Mouse (Mus musculus): ENCODE results near the gene Klhl23.
"Not testable (repeated sequence)": the region's sequence is repeated elsewhere in the genome, so short reads cannot be mapped to it uniquely, and the experiment has no call there.

Gene Klhl23

DNA sequence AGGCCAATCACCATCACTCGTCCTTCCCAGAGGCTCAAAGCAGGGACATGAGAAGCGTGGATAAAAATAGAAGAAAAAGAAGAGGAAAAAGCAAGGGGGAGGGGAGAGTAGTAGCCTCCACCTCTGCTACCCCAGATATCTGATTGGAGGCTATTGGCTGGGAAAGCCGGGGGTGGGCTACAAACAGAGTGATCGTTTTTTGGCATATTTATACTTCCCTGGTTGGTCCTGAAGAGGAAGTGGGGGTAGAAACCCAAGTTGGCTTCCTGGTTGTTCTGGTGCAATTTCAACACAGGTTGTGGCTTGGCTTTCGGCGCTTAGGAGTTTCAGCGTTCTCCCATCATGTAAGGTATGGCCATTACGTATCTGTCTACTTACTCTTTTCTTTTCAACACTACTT, at the start of gene Klhl23:
Gene Klhl23 (plus strand): TSS at position 234 of the 400 bp plus-strand sequence.
- peak; percentile 7 to 11 for DNase-seq

DNA sequence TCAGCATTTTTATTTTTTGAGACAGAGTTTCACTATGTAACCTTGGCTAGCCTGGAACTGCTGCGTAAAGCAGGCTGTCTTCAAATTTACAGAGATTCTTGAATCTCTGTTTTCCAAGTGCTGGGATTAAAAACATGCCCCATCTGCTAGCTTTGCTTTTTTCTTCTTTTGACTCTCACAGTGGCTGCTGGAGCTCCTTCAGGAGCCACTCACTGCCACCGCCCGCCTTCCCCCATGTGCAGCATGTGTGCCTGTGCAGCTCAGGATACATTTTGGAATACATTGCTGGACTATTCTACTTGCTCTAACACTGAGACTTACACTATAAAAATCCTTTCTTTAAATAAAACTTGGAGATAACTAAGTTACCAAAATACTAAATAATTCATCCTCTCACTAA, 48.4 kb upstream of the Klhl23 start:
- no peak for DNase-seq

DNA sequence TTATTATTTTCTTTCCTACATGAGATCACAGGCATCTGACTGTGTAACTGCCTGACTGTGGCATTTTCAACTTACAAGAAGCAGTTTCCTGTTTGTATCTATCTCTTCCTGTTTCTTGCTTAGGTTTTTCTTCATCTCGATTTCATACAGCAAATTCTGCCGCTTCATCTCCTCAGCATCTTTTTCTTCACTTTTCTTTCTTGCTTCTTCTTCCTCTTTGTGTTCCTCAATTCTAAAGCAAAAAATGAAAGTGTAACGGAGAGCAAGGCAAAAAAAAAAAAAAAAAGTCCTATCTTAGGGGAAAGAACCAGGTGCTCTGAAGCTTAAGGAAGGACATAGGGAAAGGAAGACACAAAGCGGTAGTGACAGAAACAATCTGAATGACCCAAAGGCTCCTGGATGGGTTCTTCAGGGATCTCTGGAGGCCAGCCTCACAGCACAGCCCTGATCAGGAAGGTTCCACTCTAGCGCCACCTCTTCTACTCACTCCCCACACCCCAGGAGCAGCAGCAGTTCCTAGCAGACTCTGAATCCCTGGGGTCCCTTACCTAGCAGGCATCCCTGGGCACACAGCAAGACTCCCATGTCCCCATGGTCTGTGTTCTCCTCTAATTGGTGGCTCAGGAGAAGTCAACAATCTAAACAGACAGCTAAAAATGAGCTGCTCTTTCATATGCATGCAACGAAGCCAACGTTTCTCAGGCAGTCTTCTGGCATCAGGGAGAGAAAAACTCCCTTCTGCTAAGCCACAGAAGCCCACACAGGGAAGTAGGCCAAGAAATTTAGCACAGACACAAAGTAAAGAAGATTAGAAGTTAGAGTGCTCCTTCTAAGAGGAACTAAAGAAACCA, 43.5 kb upstream of the Klhl23 start:
- DNase-seq = peak; percentile 61 to 64

DNA sequence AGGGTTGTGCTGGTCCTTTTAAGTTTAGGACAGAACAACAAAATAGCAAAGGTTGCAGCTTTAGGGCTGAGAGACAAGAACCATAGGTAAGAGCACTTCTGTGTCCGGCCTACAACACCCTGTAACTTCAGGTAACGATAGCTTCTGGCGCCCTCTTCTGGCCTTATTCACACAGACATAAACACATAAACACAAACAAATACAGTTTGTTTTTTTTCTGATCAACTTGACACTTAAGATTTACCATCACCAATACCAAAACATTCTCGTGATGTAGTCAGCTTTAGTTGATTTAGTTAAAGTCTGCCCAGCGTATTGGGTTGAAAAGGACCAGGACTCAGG, 42.9 kb upstream of the Klhl23 start:
- peak; percentile 45 to 51 for DNase-seq

DNA sequence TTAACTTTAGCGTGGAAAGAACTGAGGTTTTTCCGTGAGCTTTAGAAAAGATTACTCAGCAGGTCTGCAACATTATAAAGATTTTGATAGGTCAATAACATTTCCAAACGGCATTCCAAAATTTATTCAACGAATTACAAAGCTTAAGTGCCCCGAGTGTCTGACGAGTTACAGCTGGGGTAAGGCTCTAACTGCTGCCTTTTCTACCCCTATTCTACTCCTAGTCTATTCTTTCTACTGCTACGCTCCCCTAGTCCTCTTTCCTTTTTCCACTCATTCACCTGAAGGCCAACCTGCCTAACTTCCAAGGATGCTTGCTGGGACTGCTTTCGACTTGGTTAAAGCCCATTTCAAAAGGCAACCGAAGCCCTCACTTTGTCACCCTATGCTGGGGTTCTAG, 32.8 kb upstream of the Klhl23 start:
- DNase-seq = no peak

DNA sequence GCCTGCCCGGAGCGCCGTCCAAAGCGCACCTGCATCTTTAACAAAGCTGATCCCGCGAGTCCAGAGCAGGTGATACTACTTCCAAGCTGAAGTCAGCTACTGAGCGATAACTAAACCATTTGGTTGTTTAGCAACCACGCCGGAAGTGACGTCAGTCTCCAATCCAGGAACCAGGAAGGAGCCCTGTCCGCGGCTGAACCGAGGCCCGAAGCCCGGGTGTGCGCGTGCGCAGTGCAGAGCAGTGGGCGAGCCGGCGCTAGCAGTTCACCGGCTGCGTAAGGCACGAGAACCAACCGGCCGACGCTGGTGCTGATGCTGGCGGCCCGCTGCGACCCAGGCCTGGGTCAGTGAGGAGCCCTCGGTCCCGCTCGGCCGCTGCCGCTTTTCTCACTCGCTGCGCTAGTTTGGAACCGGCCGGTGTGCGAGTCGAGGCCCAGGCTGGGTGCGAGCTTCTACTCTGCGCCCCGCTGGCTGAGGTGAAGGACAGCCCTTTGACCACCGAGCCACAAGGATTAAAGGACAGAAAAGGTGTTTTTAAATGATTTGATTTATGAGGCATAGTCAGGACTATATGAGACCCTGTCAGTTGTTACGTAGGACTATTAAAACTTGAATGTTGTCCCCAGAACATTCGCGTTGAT, 32.2 kb upstream of the Klhl23 start, which contains the start of the genes Ccdc173 and Phospho2:
Gene Ccdc173 (minus strand): TSS at position 147 of the 641 bp plus-strand sequence.
Gene Phospho2 (plus strand): TSS at position 195 of the 641 bp plus-strand sequence.
- DNase-seq = peak; percentile 96 to 98

DNA sequence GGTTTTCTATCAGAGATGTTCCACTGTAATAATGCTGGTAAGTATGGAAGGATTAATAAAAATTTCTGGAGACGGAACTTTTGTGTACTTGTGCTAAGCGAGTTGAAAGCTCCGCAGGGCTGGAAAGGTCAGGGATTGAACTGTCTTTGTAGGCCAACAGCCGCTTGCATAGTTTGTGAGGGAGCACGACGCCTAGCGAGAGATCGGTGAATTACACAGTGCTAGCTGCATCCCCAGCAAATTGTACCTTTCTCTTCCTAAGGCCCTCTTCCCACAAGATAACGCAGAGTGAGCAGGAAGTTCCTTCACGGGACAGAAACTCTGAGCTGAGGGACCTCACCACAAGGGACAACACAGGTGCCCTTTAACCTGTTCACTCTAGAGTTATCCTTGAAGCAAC, 31.5 kb upstream of the Klhl23 start:
- peak; percentile 83 to 87 for DNase-seq

DNA sequence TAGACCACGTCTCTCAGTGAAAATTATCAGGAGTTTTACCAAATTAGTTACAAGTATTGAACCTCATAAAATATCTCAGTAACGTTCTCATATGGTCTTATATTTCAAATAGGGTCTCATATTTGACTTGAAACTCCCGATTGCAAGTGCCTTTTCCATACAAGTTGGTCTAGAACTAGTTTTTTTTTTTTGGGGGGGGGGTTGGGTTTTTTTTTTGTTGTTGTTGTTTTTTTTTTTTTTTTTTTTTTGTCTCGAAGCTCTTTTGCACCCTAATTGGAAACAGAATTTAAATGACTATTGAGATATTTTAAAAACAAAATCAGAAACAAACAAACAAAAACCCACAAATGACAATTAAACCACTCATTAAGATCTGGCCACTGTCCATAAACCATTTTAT, 31.0 kb upstream of the Klhl23 start:
- no peak for DNase-seq

DNA sequence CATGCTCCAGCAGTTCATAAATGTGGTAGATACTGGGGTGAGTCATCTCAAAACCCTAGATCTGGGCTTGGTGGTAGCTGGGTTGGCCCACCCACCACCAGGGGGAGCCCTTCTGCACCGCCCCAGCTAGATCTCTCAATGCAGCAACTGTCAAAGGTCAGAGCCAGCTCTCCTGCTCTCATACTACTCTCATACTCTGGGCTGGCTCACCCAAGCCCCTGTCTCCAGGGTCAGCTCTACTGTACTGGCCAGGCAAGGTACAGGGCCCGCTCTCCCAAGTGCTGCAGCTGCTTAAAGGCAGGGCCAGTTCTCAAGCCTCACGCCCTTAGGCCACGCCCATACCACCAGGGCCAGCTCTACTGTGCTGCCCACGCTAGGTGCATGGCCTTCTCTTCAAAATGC, 18.8 kb upstream of the Klhl23 start:
- peak; percentile 75 to 78 for DNase-seq

DNA sequence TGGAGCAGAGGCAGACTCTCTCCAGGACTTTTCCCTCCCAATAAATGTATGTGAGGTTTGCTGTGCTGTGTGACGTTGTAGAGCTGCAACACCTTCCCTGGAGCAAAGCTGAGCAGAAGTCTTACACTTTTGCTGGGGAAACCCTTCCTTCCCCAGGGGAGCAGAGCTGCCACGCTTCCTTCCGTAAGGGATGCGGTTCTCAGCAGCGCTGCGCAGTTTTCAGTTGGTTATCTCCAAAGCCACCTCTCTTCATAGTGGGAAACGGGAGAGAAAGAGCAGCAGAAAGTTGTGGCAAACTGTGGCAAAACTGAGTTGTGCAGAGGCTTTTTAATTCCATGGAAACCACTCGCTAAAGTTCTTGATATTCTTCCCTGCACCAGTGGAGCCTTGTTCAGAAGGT, 18.0 kb upstream of the Klhl23 start:
- no peak for DNase-seq

DNA sequence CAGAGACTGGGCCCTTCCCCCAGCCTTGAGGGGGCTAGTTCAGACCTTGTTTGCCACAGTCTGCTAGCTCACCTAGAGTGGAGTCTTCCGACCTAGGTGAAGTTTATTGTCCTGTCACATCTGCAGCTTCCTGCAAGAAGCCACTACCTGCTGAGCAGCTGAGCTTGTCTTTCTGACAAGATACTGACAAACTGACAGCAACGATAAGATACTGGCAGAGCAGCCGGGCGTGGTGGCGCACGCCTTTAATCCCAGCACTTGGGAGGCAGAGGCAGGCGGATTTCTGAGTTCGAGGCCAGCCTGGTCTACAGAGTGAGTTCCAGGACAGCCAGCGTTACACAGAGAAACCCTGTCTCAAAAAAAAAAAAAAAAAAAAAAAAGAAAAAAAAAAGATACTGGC, 17.1 kb upstream of the Klhl23 start:
- DNase-seq = not testable (repeated sequence)

DNA sequence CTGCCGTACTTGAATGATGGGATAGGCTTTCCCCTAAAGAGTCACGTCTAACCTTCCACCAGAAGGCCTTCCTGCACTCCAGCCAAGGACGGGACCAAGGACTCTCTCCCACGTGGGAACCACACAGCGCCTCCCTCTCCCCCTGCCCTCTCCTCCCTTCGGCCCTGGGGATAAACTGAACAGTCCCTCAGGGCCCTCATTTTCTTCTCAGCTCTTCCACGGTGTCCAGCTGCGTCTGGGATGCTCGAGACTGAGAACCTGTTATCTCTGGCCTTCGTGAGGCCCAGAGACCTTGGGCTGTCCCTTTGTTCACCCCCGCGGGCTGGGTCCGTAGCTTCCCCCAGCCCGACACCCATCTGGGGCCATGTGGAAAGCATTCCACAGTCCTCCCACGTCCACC, 11.6 kb upstream of the Klhl23 start:
- DNase-seq = no peak

DNA sequence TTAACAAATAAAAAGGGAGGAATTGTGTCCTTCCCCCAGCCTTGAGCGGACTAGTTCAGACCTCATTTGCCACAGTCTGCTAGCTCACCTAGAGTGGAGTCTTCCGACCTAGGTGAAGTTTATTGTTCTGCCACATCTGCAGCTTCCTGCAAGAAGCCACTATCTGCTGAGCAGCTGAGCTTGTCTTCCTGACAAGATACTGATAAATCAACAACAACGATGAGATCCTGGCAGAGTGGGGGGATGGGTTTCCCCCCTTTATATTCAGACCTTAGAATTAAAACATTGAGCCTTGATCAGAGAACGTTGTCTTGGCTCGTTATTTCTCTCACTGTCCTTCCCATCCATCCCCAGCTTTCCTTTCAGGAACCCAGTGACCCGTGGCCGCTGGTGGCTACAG, 10.4 kb upstream of the Klhl23 start:
- DNase-seq = not testable (repeated sequence)

DNA sequence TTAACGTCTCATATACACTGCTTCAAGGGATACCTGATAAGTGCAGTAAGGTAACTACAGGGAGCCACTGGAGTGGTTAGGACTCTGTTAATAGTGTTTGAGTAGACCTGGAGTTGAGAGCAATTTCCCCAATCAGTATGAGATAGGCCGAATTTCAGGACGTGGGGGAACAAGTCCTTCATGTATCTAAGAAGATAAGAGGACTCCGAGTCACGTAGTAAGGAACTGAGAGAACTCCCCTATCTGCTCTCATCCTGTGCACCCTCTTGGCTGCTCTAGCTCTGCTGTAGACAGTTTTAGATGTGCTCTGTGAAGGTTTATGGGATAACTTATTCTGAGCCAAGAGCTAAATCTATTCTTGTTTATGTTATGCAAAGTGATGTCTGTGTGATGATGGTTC, 5.2 kb upstream of the Klhl23 start:
- DNase-seq = no peak

DNA sequence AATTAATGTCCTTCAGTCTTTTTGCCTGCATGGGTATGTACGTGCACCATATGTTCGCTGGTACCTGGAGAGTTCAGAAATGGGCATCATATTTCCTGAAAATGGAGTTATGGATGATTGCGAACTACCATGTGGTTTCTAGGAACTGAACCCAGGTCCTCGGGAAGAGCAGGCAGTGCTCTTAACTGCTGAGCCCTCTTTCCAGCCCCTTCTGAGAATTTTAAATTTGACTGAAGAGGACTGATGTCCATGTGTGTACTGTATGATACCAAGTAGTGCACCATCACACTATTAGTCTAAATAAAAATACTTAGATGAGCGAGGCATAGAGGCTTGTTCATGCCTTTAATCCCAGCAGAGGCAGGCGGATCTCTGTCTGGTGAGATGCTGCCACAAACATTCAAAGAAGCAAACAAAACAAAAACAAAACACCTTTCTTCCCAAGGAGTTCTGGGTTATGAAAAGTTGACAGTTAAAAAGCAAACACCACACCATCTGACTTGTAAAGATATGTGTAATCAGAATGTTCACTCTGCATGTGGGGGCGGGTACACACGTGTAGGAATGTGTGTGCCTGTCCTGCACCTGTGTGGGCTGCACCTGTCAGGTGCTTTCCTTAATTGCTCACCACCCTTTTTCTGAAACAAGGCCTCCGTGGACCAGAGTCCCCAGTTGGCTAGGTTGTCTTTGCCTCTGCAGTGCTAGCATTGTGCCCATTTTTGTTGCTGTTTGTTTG, 3.2 kb upstream of the Klhl23 start:
- DNase-seq = no peak

DNA sequence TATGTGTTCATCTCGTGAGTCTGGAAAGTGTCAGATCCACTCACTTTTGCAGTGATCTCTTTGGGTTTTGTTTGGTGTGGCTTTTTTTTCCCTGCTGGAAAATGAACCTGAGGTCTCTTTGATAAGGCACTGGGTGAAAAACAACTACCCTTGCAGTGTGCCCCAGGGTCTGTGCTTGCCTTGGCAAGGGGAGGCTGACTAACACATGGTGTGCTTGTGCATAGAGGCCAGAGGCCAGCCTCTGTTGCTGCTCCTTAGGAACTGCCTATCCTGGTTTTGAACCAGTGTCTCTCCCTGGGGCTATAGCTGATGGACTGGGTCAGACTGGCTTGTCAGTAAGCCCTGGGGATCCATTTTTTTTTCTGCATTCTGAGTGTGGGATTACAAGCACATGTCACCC, 1.5 kb upstream of the Klhl23 start:
- no peak for DNase-seq

DNA sequence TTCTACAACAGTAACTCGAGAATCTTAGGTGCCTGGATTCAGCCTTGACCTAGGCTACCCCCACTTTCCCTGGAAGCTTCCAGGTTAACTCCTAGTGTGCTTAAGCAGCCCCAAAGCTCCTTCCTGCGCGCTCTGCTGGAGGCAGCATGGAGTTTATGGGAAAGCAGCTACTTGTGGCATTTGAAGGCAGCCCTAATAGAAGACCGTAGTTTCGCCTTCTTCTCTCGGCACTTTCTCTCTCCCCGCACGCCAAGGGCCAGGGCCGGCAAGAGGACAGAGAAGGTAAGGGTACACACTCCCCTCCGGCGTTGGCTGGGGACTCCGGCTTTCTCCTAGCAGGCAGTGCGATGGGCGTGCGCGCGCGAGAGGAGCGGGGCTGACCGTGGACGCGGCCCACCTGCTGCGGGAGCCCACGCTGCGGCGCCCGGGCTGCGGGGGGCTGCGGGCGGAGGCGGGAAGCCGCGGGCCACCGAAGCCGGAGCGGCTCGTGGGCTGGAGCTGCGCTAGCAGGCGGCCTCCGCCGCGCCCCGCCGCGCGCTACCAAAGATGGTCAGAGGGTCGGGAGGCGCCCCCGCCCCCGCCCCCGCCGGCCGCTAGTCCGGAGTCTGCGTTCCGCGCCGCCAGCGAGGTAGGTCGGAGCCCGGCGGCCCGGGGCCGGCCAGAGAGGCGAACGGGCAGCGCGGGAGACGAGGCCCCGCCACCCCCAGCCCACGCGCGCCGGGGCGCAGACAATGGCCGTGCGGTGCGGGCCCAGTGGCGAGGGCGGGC, 801 bp downstream of the Klhl23 start:
- peak; percentile 24 to 34 for DNase-seq

DNA sequence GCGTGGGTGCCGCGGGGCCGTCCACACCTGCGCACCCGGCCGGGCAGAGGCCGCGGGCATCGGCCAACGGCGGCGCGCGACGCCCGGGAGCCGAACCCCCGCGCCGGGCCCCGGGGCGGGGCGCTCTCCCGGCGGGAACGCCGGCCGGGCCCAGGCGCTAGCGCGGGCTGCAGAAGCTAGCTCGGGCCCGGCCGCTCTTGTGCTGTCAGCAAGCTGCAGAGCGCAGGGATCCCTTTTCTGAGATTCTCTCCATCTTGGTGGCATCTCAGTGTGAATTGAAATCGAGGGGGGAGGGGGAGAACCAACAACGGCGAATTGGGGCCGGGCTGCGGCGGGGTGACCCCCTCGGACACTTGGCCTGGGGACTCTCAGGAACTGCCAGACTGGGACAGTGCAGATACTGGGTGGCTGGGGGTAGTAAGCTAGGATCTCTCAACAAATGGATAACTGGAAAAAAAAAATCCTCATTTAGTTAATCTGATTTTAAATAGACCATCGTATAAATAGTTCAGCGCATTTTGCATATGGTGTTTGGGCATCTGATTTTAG, 1.5 kb downstream of the Klhl23 start:
- peak; percentile 20 to 29 for DNase-seq

DNA sequence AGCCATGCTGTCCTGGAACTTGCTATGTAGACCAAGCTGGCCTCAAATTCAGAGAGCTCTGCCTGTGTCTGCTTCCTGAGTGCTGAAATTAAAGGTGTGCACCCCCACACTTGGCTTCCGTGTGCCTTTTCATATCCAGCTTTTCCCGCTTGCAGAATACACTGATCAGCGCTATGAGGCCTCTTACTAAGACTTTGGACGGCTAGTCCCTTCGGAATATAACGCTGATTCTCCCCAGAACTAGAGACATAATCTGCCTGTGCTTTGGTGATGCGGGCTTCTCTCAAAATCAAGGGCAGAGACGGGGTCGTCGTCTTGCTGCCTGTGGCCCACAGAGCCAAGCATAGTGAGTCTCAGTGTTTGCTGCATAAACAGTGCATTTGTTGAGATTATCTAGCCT, 4.2 kb downstream of the Klhl23 start:
- no peak for DNase-seq

DNA sequence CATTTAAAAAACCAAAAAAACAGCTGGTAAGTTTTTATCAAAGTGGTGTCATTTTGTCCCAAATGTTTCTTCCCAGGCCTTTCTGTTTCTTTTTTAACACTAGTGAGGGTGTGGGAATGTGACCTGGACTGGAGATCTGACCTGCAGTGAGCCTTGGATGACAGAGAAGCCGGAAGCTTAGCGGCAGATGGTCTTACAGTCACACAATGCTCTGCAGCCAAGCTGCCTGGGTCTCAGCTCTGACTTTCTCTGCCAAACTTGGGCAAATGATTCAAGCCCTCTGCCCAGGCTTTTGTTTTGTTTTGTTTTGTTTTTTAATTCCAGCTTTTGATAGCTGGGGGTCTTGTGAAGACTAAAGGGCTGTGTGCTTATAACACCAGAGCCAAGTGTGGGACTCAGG, 4.6 kb downstream of the Klhl23 start:
- no peak for DNase-seq

DNA sequence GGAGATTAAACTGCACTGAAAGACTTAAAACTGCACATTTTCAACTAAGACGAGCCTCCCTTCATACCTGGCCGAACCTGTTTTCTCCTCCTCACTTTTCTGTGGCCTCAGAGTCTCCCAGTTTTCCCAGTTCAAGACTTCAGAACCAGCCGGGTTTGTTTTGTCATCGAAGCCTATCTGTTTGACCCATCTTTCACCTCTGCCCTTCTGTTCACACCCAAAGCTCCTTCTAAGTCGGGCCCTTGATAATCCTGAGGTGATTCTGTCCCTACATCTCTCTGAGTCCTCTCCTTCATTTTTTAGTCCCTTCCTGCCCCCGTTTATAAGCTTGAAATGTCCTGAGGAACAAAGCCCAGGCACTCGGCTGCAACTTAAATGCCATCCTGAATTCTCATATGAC, 6.3 kb downstream of the Klhl23 start:
- DNase-seq = no peak

DNA sequence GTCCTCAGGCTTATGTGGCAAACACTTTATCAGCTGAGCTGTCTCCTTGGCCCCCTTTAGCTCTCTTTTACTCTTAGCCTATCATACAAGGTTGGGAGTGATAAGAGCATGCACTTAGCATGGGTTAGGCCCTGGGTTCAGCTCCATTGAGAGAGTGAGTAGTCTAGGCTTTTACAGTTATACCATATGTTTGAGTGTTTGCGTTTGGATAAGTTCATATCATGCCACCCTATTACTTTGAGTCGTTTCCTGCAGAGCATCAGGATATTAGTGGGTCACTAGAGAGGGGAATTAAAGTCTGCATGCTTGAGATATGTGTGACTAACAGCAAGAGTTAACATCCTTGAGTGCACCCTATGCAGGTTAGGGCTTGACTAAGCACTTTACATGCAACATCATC, 7.9 kb downstream of the Klhl23 start:
- no peak for DNase-seq

DNA sequence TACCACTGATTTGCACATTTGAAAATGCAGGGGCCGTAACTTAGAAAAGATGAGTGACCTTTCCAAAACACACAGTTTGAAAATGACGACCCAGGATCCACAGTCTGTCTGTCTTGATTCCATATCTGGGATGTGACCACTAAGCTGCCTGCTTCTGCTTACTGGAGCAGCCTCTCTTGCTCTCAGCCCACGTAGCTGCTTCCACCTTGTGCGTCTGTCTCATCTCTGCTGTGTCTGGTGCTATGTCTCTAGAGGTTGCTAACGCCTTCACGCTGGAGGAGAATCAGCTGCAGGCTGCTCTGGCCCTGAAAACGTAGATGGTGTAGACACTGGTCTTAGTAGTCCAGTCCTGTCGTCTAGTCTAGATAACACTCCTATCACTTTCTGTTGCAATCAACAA, 8.4 kb downstream of the Klhl23 start:
- no peak for DNase-seq
